Mouse (Mus musculus) C2C12 (cell line): ENCODE data around the gene Caprin1.

Source experiments
- CTCF ChIP-seq: IDR thresholded peaks from one replicate; pipeline ENCODE4 v1.5.1; 2011; ENCODE audit not compliant: control insufficient read depth, insufficient read depth, insufficient read length
- USF1 ChIP-seq: IDR thresholded peaks from one replicate; pipeline ENCODE4 v1.6.1; 2011; ENCODE audit warnings: low read depth, mild to moderate bottlenecking, control low read depth, moderate library complexity

DNA sequence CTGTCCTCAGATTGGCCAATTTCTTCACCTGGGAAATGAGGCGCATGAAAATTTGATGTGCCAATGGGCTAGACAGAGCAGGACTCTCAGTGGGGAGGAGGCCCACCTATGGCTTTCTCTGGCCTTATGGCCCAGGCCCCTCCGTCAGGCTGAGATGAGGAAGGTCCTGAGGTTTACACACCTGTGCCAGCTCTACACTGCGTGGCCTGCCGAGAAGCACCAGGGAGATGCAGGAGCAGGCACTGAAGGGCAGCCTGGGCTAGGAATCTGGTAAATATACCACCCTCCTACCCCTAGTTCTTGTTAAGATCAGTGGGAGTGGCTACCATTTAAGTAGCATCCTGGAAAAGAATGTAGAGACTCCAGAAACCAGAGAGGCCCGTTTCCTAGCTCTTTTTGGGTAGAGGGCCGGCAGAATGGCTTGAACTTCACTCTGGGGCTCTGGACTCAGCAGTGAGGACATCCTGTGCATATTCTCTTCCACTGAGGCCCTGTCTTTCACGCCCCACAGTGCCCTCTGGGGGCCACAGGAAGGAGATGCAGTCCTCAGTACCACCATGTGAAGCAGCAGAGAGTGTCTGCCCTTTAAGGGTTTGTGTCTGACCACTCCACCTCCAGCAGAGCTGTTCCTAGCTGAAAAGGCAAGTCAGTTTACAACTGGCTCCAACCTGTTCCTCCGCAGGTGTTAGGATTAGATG, 78.7 kb downstream of the Caprin1 start:
- TF ChIP-seq CTCF (peak; percentile 93), USF1 (no peak)
